Mouse (Mus musculus): ENCODE measurements around the gene Lipn. TPM values are rescaled to one million over a fixed set of nuclear protein-coding genes. Genes with fewer than 3 reads are reported as not detected.

Lipn gene
- not detected in 2 replicates for polyA plus RNA-seq (2012; rRNA removed)

- Histone ChIP-seq H3K4me3 (ENCODE audit: low read depth, low read length) (no peak within 1 kb of the TSS), H3K27me3 (ENCODE audit: control insufficient read depth, insufficient read depth, low read length) (no peaks in the 10 kb centered on the region), H3K4me1 (ENCODE audit: control insufficient read depth, insufficient read depth, insufficient read length, low read length) (no peaks in the 10 kb centered on the region), H3K36me3 (ENCODE audit: control insufficient read depth, insufficient read depth, low read length) (no peaks in the 10 kb centered on the region), H3K27ac (ENCODE audit: insufficient read depth, low read depth, low read length) (no peak within 1 kb of the TSS)
- no peak for TF ChIP-seq CTCF (IDR thresholded peaks at IDR 0.05; ENCODE audit: extremely low read depth, insufficient read length, insufficient replicate concordance, low read depth, low read length)
- TF ChIP-seq POLR2A (IDR thresholded peaks at IDR 0.05; ENCODE audit: low read depth, low read length), result no peak
- 60% methylated on average over 9 of the region's 9 CpGs for WGBS
These were observed at the start of gene Lipn for GRCm38 (mm10) chr19:34066779-34067472. Gene Lipn (plus strand): TSS chr19:34067358.

- Histone ChIP-seq H3K4me3 (ENCODE audit: low read depth, low read length) (no peak overlapping the region), H3K27me3 (ENCODE audit: control insufficient read depth, insufficient read depth, low read length) (no peaks in the 10 kb centered on the region), H3K27ac (ENCODE audit: insufficient read depth, low read depth, low read length) (peak overlapping the region; percentile 52), H3K36me3 (ENCODE audit: control insufficient read depth, insufficient read depth, low read length) (no peaks in the 10 kb centered on the region), H3K4me1 (ENCODE audit: control insufficient read depth, insufficient read depth, insufficient read length, low read length) (peaks cover 4% of the 10 kb centered on the region; the same call in 1 of the 2 replicates)
- TF ChIP-seq POLR2A (IDR thresholded peaks at IDR 0.05; ENCODE audit: low read depth, low read length) (no peak), CTCF (IDR thresholded peaks at IDR 0.05; ENCODE audit: extremely low read depth, insufficient read length, insufficient replicate concordance, low read depth, low read length) (no peak)
- WGBS, result 27% methylated on average over 11 of the region's 11 CpGs
These were observed 45.6 kb upstream of the Lipn start for GRCm38 (mm10) chr19:34021440-34022172.

- no peak for TF ChIP-seq POLR2A (IDR thresholded peaks at IDR 0.05; ENCODE audit: low read depth, low read length)
- TF ChIP-seq CTCF (IDR thresholded peaks at IDR 0.05; ENCODE audit: extremely low read depth, insufficient read length, insufficient replicate concordance, low read depth, low read length), result no peak
- H3K27me3 ChIP-seq (ENCODE audit: control insufficient read depth, insufficient read depth, low read length), result no peaks in the 10 kb centered on the region
- H3K27ac ChIP-seq (ENCODE audit: insufficient read depth, low read depth, low read length), result no peak overlapping the region
- WGBS, result 29% methylated on average over 3 of the region's 3 CpGs
- H3K4me1 ChIP-seq (ENCODE audit: control insufficient read depth, insufficient read depth, insufficient read length, low read length), result peaks cover 4% of the 10 kb centered on the region; the same call in 1 of the 2 replicates
- no peaks in the 10 kb centered on the region for H3K36me3 ChIP-seq (ENCODE audit: control insufficient read depth, insufficient read depth, low read length)
- H3K4me3 ChIP-seq (ENCODE audit: low read depth, low read length), result no peak overlapping the region
These were observed 44.4 kb upstream of the Lipn start for GRCm38 (mm10) chr19:34022759-34023158.

GRCm38 (mm10) chr19:34039731-34040130, 27.4 kb upstream of the Lipn start:
- no peaks in the 10 kb centered on the region for H3K4me1 ChIP-seq (ENCODE audit: control insufficient read depth, insufficient read depth, insufficient read length, low read length)
- no peaks in the 10 kb centered on the region for H3K36me3 ChIP-seq (ENCODE audit: control insufficient read depth, insufficient read depth, low read length)
- H3K27me3 ChIP-seq (ENCODE audit: control insufficient read depth, insufficient read depth, low read length), result no peaks in the 10 kb centered on the region
- 43% methylated on average over 1 of the region's 1 CpGs for WGBS
- no peak overlapping the region for H3K4me3 ChIP-seq (ENCODE audit: low read depth, low read length)
- no peak overlapping the region for H3K27ac ChIP-seq (ENCODE audit: insufficient read depth, low read depth, low read length)
- TF ChIP-seq CTCF (IDR thresholded peaks at IDR 0.05; ENCODE audit: extremely low read depth, insufficient read length, insufficient replicate concordance, low read depth, low read length), result no peak
- no peak for TF ChIP-seq POLR2A (IDR thresholded peaks at IDR 0.05; ENCODE audit: low read depth, low read length)

GRCm38 (mm10) chr19:34043008-34043407, 24.1 kb upstream of the Lipn start:
- H3K27me3 ChIP-seq (ENCODE audit: control insufficient read depth, insufficient read depth, low read length), result no peaks in the 10 kb centered on the region
- 64% methylated on average over 6 of the region's 6 CpGs for WGBS
- no peak for TF ChIP-seq POLR2A (IDR thresholded peaks at IDR 0.05; ENCODE audit: low read depth, low read length)
- H3K4me3 ChIP-seq (ENCODE audit: low read depth, low read length), result no peak overlapping the region
- no peaks in the 10 kb centered on the region for H3K36me3 ChIP-seq (ENCODE audit: control insufficient read depth, insufficient read depth, low read length)
- no peaks in the 10 kb centered on the region for H3K4me1 ChIP-seq (ENCODE audit: control insufficient read depth, insufficient read depth, insufficient read length, low read length)
- no peak overlapping the region for H3K27ac ChIP-seq (ENCODE audit: insufficient read depth, low read depth, low read length)

- no peak for TF ChIP-seq CTCF (IDR thresholded peaks at IDR 0.05; ENCODE audit: extremely low read depth, insufficient read length, insufficient replicate concordance, low read depth, low read length)
- no peak for TF ChIP-seq POLR2A (IDR thresholded peaks at IDR 0.05; ENCODE audit: low read depth, low read length)
- no peak overlapping the region for H3K4me3 ChIP-seq (ENCODE audit: low read depth, low read length)
- no peaks in the 10 kb centered on the region for H3K36me3 ChIP-seq (ENCODE audit: control insufficient read depth, insufficient read depth, low read length)
- H3K27me3 ChIP-seq (ENCODE audit: control insufficient read depth, insufficient read depth, low read length), result no peaks in the 10 kb centered on the region
- WGBS, result 90% methylated on average over 3 of the region's 3 CpGs
- H3K27ac ChIP-seq (ENCODE audit: insufficient read depth, low read depth, low read length), result no peak overlapping the region
- no peaks in the 10 kb centered on the region for H3K4me1 ChIP-seq (ENCODE audit: control insufficient read depth, insufficient read depth, insufficient read length, low read length)
These were observed 17.7 kb upstream of the Lipn start for GRCm38 (mm10) chr19:34049371-34050039.

GRCm38 (mm10) chr19:34051502-34051901, 15.7 kb upstream of the Lipn start:
- Histone ChIP-seq H3K27me3 (ENCODE audit: control insufficient read depth, insufficient read depth, low read length) (no peaks in the 10 kb centered on the region), H3K4me1 (ENCODE audit: control insufficient read depth, insufficient read depth, insufficient read length, low read length) (no peaks in the 10 kb centered on the region), H3K27ac (ENCODE audit: insufficient read depth, low read depth, low read length) (no peak overlapping the region), H3K36me3 (ENCODE audit: control insufficient read depth, insufficient read depth, low read length) (no peaks in the 10 kb centered on the region), H3K4me3 (ENCODE audit: low read depth, low read length) (no peak overlapping the region)
- 77% methylated on average over 3 of the region's 3 CpGs for WGBS
- TF ChIP-seq CTCF (IDR thresholded peaks at IDR 0.05; ENCODE audit: extremely low read depth, insufficient read length, insufficient replicate concordance, low read depth, low read length) (no peak), POLR2A (IDR thresholded peaks at IDR 0.05; ENCODE audit: low read depth, low read length) (no peak)
